Mouse (Mus musculus) T-helper 2 cell (primary cell): ENCODE results near the gene Glis3.

ENCODE experiments used
- in situ Hi-C: fragments of 300-600 bp; cut with MboI, MseI; formaldehyde crosslinking; loops from one replicate; pipeline ENCODE4 v1.15.1; 2025; ENCODE audit warnings: high pct_unique_total_duplicates

Gene Glis3

DNA sequence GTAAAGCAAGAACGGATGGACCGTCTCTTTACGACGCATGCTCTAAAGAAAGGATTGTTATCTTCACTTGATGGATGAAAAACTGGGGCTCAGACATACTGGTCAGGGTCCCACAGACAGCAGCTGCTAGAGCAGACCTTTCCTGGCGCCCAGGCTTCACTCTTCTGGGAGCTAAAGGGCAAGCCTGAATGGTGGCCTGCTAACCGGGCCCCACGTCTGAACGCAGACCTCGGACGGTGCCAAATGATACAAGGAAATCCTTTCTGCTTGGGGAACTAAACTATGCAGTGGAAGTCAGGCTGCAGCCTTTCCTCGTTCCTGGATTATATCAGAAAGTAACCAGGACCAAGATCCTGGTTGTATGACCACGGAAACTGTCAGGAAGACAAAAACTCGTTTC, 86.9 kb downstream of the Glis3 start:
- in situ Hi-C loops, result loop anchor here (25.0 kb wide), 1 partner anchor 1519 kb away; no protein-coding TSS in a partner anchor

DNA sequence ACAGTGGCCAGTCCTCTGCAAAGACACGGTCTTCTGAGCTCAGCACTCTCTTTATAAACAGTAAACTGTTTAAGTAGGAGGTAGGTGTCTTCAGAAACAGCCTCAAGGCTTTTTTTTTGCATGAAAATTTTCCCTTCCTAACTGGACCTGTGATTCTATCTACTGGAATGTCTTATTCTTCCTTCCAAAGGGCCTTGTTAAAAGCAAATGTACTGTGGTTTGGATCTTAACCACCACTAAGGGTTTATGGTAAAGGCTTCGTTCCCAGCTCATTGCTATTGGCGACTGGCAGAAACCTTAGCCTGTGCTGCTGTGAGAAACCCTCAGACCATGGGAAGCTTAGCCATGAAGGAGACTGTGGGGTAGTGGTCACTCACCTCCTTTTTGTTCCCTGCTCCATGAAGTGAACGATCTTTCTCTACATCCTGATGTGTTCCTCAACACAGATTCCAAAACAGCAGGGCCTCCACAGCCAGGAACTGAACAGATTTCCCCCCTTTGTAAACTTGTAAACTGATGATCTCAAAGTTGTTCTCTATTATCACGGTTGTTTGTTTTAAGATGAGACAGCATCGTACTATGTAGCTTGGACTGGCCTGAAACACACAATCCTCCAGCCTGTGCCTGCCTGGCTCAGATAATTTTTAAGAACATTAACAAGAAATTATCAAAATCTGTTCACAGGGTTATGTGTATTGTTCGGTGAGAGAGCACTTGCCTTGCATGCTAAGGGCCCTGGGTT, 88.0 kb downstream of the Glis3 start:
- in situ Hi-C loops, result loop anchor here (25.0 kb wide), 1 partner anchor 1520 kb away; no protein-coding TSS in a partner anchor

GRCm38 (mm10) chr19:28580499-28580898, 99.4 kb downstream of the Glis3 start:
- in situ Hi-C loops, result loop anchor here (10.0 to 25.0 kb wide), 2 partner anchors 56 to 1532 kb away; no protein-coding TSS in a partner anchor

DNA sequence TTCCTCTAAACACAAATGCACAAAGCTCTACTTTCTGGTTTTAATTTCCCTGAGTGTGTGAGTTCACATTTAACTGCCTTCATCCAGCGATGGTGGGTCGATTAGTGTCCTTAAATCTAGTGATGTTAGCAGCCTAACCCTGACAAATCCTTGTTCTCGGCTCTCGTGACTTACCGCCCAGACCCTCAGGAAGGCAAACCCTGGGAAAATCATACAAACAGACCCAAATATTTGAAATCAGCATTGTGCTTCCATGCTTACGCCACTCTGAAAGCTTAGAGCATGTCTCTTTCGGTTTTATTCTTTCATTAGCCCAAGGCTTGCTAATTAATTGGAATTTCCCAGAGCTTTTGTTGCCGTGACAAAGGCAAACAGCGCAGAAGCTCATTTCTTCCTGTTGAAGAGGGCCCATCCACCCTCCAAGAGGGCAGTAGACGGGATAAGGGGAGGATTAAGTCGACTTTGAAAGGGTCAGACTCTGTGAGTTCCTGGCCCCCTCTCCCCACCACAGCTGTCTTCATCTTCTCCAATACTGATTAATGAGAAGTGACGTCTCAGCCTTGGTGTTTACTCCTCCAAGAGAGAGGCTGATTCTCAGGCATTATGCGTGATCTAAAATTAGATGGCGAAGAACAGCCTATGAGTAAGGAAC, 100.0 kb downstream of the Glis3 start:
- in situ Hi-C loops, result loop anchor here (10.0 to 25.0 kb wide), 2 partner anchors 55 to 1532 kb away; no protein-coding TSS in a partner anchor

DNA sequence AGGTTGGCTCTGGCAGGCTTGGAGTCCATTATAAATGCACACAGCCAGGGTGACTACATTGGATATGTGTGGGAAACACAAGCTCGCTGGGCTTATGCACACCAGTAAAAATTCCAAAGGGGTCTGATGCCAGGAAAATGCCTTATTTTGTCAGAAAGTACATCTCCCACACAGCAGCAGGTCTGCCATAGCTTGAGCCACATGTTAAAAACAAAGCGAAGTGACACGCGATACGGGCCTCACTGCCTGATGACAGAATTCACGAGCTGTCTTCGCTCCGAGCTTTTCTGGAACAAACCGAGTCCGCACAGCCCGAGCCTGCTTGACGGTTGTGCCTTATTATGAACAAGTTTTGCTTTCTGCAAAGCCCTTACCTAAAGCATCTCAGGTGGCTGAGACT, 102.9 kb downstream of the Glis3 start:
- in situ Hi-C loops, result loop anchor here (25.0 kb wide), 1 partner anchor 1535 kb away; no protein-coding TSS in a partner anchor

DNA sequence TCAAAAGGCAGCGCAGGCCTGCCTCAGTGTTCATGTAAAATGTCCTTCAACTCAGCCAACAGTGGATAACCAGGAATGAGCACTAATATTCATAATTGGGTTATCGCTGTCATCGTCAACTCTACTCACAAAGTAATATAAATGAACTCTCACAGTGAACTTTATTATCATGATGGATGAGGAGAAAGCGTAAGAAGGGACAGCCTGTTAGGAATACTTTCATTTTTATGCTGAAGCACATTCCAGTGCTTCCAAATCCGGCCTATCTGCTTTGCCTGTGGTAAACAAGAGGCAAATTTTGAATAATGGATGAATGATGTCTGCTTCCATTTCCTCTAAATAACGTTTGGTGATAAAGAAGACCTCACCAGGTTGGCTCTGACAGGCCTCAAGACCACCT, 103.3 kb downstream of the Glis3 start:
- in situ Hi-C loops, result loop anchor here (25.0 kb wide), 1 partner anchor 1536 kb away; no protein-coding TSS in a partner anchor

- in situ Hi-C loops, result no loop called here
Measured at GRCm38 (mm10) chr19:28573641-28574040, 106.2 kb downstream of the Glis3 start.

DNA sequence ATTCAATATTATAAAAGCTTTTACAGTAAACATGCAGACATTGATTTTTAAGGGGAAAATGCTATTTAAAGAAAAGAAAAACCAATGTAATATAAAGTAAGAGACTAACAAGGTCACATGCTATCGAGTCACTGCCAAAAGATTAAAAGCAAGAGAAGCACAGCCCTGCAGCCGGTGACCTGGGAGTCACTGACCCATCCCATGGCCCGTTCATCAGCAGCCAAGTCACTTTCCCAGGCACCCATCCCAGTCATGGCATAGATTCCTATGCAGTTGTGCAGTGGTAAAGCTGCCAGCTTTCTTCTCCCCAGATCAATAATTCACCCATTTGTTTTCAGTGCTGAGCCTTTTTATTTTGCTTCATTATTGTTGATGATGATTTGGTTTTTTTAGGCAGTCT, 110.0 kb downstream of the Glis3 start:
- in situ Hi-C loops, result no loop called here

GRCm38 (mm10) chr19:28567100-28567499, 112.8 kb downstream of the Glis3 start:
- in situ Hi-C loops, result no loop called here

DNA sequence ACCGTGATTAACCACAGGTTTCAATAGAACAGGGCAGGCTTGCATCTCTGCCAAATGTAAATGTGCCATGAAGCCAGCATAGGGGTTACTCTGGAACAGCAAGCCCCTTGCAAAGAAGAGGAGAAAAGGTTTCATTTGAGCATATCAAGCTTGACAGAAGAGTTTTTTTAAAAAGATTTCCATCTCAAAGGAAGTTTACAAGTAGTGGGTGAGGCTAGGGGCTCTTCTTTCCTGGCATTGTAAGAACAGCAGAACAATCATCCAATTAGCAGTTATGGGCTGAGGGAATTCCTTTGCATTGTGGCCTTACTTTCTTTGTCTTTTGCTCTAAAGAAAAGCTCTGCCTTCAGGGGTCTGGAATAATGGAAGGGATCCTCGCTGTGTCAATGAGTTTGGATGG, 113.3 kb downstream of the Glis3 start:
- in situ Hi-C loops, result no loop called here

DNA sequence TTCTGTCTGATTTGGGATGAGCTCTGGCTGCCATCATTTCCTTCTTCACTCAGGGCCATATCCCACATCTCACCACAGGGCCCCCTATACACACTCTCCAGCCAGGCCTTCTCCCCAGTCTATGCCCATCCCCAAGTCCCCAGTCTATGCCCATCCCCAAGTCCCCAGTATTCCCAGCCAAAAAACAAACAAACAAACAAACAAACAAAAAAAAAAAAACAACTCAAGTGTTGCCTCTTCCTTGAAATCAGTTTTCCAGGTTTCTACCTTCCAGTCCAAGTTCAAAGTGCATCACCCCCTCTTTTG, 118.2 kb downstream of the Glis3 start:
- in situ Hi-C loops, result no loop called here

DNA sequence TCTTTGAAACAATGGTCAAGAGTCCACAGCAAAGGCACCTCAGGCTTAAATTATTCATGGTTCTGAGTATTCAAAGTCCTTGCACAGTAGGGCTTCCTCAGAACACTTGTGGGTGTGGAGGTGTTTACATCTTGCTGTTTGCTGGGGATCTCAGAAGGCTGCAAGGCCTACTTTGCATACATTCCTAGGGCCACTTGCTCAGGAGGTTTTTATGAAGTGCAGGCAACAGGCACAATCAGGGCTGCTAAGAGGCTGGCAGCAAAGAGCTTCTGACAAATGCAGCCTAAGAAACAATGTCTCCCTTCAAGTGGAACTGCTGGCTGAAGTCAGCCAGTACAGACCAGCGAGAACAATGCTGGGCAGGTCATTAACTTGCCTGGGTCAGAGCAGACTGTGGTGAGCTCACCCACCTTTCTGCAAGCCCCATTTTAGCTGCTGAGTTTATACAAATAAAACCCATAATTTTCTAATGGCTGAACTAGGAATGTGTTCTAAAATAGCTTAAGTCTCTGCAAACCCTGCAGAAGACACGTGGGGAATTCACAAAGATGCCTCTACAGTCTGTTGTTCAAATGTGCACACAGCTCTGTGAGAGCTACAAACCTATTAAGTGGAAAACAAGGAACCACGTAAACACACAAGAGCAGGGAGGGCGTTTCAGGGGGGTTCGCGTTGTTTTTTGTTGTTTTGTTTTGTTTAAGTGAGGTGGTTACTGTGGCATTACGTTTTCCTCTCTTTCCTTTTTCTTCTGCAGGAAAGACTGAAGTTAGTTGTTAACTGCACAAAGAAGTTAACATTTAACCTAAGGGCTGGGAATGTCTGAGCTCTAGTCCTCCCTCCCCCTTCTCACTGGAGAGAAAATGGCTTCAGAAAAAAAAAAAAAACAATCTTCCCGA, 118.8 kb downstream of the Glis3 start:
- in situ Hi-C loops, result no loop called here

DNA sequence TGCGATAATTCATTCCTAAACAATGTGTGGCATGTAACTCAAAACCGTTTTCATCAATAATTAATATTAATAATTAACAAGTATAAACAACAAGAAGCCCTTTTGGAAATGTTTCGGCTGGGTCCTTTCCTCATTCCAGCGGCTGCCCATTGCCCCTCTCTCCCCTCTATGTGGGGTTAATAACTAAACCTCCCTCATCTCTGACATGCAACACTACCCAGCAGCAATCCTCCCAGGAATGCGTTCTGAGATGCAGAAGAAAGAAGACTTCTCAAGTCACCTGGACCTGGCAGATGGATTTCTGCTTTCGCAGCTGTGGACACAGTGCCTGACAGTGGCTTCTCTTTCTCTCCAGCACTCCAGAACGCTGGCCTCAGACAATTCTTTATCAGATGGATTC, 120.0 kb downstream of the Glis3 start:
- in situ Hi-C loops, result no loop called here

DNA sequence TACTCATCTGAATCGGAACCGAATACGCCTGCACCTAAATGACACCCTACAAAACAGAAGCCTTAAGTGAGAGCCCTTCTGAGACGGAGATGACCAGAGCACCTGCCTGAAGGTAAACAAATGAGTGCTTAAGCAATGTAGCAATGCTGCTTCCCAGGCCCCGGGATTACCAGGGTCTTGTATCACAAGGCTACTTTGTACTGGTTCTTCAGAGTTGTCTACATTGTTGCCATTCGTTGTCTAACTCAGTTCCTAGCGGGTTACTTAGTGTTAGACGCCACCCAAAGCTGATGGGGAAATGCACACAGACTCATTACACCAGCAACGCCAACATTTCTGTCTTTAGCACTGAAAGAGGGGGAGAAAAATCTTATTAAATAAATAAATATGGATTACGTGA, 120.5 kb downstream of the Glis3 start:
- in situ Hi-C loops, result no loop called here

- in situ Hi-C loops, result no loop called here
Measured at GRCm38 (mm10) chr19:28558661-28559060, 121.2 kb downstream of the Glis3 start.

GRCm38 (mm10) chr19:28557559-28558328, 122.1 kb downstream of the Glis3 start:
- in situ Hi-C loops, result no loop called here

DNA sequence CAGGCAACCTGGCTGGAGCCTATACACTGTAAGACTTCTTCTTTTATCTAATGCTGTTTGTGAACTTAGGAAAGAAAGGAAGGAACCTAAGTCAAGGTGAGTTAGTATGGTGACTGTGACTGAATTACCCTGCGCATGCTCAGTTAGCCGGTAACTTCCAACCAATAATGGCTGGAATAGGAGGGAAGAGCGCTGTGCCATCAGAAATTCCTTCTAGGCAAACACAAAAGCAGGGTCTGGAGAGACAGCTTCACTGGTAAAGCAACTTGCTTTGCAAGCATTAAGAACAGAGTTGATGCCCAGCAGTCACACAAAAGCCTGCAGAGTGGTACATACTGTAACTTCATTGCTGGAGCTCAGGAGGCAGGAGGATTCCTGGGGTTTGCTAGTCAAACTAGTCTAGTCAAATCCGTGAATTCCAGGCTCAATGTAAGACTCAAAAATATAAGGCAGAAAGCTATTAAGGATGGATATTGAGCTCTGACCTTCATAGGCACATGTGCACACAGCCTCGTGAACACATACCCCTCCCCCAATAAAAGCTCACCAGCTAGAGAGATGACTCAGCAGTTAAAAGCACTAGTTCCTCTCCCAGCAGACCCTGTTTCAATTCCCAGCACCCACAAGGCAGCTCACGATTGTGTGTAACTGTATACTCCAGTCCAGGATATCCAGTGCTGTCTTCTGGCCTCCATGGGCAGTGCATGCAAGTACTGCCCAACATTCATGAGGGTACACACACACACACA, 124.5 kb downstream of the Glis3 start:
- in situ Hi-C loops, result no loop called here

DNA sequence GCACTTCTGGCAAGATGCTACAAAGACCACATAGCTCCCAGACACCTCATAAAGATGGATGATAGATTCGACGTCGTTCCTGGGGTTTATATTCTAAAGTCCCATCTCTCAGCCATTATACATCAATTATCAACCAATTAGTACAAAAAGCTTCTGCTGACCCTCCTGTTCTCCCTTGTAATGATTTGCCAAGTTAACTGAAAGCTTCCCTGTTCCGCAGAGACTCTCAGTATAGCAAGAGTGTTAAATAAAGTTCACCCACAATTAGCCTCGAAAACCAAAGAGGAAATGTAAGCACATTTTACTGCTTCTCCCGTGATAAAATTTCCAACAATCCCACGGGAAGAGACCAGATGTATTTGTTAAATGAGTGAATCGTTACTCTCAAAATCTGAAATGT, 129.3 kb downstream of the Glis3 start:
- in situ Hi-C loops, result no loop called here

DNA sequence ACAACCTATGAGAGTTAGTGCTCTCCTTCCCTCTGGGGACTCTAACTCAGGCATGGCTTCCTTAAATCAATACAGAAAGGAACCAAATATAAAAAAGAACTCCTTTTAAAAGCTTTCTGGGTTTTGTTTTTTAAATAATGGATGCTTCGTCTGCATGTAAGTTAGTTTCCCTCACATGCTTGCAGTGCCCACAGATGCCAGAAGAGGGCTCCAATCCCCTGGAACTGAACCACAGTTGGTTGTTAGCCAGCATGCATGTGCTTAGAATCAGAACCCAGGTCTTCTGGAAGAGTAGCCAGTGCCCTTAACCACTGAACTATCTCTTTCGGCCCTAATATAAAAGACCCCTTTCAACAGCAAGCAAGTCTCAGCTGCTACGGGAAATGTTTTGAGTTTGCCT, 132.9 kb downstream of the Glis3 start:
- in situ Hi-C loops, result loop anchor here (10.0 kb wide), 1 partner anchor 178 kb away; no protein-coding TSS in a partner anchor

- in situ Hi-C loops, result loop anchor here (10.0 kb wide), 1 partner anchor 179 kb away; no protein-coding TSS in a partner anchor
Measured at GRCm38 (mm10) chr19:28545493-28545892, 134.4 kb downstream of the Glis3 start.
